Mouse (Mus musculus) heart, embryonic 14.5 days (tissue): Measurements from ENCODE around the gene Dennd4a. TPM values are rescaled to one million over a fixed set of nuclear protein-coding genes. Genes with fewer than 3 reads are reported as not detected.

Experiments
- ATAC-seq: fragments of 200-750 bp; cut with Nextera tagmentation; 2 replicates; pipeline ENCODE4 v1.8.0; 2017; ENCODE audit warnings: low read depth, moderate TSS enrichment; ENCODE audit not compliant: insufficient number of reproducible peaks, insufficient read depth, low FRiP score
- H3K27ac ChIP-seq, 2 experiments: fragments of 200-500 bp in 1 of 2; fragments of 300-500 bp in 1 of 2; sonication (generic) in 1 of 2; replicated peaks in 1 of 2; 2 replicates each; pipeline ENCODE4 v1.5.1; 2012 to 2014; ENCODE audit warnings: low read depth in 2 of 2, low read length in 2 of 2, control low read depth in 1 of 2, mild to moderate bottlenecking in 1 of 2, mixed read lengths in 1 of 2; ENCODE audit not compliant: control insufficient read depth in 1 of 2, insufficient read depth in 1 of 2
- H3K27me3 ChIP-seq: fragments of 300-500 bp; sonication (generic); 2 replicates; pipeline ENCODE4 v1.6.1; 2014; ENCODE audit warnings: mild to moderate bottlenecking, low read length, control low read depth; ENCODE audit not compliant: control insufficient read depth, insufficient read depth
- H3K36me3 ChIP-seq: fragments of 300-500 bp; sonication (generic); 2 replicates; pipeline ENCODE4 v1.6.1; 2014; ENCODE audit warnings: mild to moderate bottlenecking, control low read depth, low read length, mixed read lengths; ENCODE audit not compliant: control insufficient read depth, insufficient read depth
- H3K4me1 ChIP-seq, 2 experiments: fragments of 200-500 bp in 1 of 2; fragments of 300-500 bp in 1 of 2; sonication (generic) in 1 of 2; 2 replicates each; pipeline ENCODE4 v1.6.1; 2012 to 2014; ENCODE audit warnings: low read length in 2 of 2, control low read depth in 1 of 2, mixed read lengths in 1 of 2; ENCODE audit not compliant: control insufficient read depth in 2 of 2, insufficient read depth in 2 of 2
- H3K4me2 ChIP-seq: fragments of 300-500 bp; sonication (generic); 2 replicates; pipeline ENCODE4 v1.6.1; 2014; ENCODE audit warnings: mild to moderate bottlenecking, low read length
- H3K4me3 ChIP-seq, 2 experiments: fragments of 200-500 bp in 1 of 2; fragments of 300-500 bp in 1 of 2; sonication (generic) in 1 of 2; 2 replicates each; pipeline ENCODE4 v1.5.1; 2012 to 2014; ENCODE audit warnings: low read length in 2 of 2, mild to moderate bottlenecking in 2 of 2, control low read depth in 1 of 2, low read depth in 1 of 2, moderate library complexity in 1 of 2; ENCODE audit not compliant: control insufficient read depth in 1 of 2, insufficient read depth in 1 of 2
- H3K9ac ChIP-seq: fragments of 300-500 bp; sonication (generic); 2 replicates; pipeline ENCODE4 v1.6.1; 2014; ENCODE audit warnings: mild to moderate bottlenecking, low read length
- H3K9me3 ChIP-seq: fragments of 300-500 bp; sonication (generic); 2 replicates; pipeline ENCODE4 v1.6.1; 2016; ENCODE audit warnings: low read length, control low read depth; ENCODE audit not compliant: control insufficient read depth
- WGBS: fragments of 180-500 bp; shearing (Covaris S2); extraction: QIAGEN DNeasy Blood & Tissue Kit; methylation state at CpG from one replicate; pipeline ENCODE4 v1.1.7; 2014; 5-methylcytosine and 5-hydroxymethylcytosine counted together
- polyA plus RNA-seq: library from polyadenylated mRNA; unstranded; fragments of >200 nt; fragmentation: Nextera tagmentation; extraction: Ambion mirVana; gene quantifications from 2 replicates; pipeline ENCODE4 v1.2.1, GENCODE M21; 2014

Gene Dennd4a
- polyA plus RNA-seq = 6.0 and 7.0 TPM in 2 replicates

DNA sequence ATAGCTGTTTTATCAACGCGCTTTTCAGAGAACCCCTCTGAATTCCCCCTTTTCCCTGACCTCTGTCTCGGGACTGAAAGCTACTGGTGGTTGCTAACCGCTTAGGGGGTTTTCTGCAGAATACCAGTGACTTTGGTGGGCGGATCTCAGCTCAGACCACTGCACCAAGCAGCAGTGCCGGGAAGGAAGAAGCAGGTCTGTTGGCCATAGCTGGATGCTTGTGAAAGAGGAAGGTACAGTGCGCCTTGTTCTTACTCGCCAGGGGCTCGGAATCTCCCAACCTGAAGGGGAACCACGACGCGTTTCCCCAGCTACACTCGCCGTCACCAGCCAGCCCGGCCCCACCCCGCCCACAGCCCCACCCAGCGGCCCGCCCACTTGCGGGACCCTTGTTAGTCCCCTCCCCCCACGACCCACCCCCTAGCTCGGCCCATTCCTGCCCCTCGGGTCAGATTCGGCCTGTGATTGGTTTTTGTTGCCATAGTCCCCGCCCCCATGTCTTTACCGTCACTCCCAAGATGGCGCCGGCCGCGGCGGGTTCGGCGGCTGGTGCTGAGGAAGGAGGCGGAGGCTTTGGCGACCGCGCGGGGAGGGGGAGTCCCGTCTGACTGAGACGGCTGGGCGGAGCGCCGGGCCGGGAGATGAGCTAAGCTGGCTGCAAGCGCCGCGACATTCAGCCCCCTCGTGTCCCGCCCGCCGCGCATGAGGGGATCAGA lies at the start of gene Dennd4a:
Dennd4a (plus strand) TSS at position 519 of the 716 bp plus-strand sequence.
- ATAC-seq = peak; percentile 98
- peak within 1 kb of the TSS; percentile 74 for H3K4me2 ChIP-seq
- H3K4me3 ChIP-seq = peak within 1 kb of the TSS; percentile 74 to 90
- H3K27me3 ChIP-seq = no peaks in the 10 kb centered on the region
- H3K9me3 ChIP-seq = no peaks in the 10 kb centered on the region
- peak within 1 kb of the TSS; percentile 74 for H3K9ac ChIP-seq
- H3K36me3 ChIP-seq = no peaks in the 10 kb centered on the region
- H3K4me1 ChIP-seq = 0 out of 4 replicates have a peak, but pooled peaks cover 0 to 5% of the 10 kb centered on the region in 2 experiments
- WGBS = under 1% methylated on average over 49 of the region's 51 CpGs
- H3K27ac ChIP-seq = peak within 1 kb of the TSS; percentile 70 to 82

GRCm38 (mm10) chr9:64764824-64765223 lies 46.3 kb upstream of the Dennd4a start:
- no peak overlapping the region for H3K4me2 ChIP-seq
- H3K27ac ChIP-seq = no peak overlapping the region
- no peaks in the 10 kb centered on the region for H3K27me3 ChIP-seq
- no peaks in the 10 kb centered on the region for H3K36me3 ChIP-seq
- WGBS = 43% methylated on average over 2 of the region's 2 CpGs
- H3K4me3 ChIP-seq = no peak overlapping the region
- no peak overlapping the region for H3K9ac ChIP-seq
- H3K4me1 ChIP-seq = no peaks in the 10 kb centered on the region
- no peak for ATAC-seq
- no peaks in the 10 kb centered on the region for H3K9me3 ChIP-seq

GRCm38 (mm10) chr9:64766136-64766535 lies 45.0 kb upstream of the Dennd4a start:
- Histone ChIP-seq H3K27me3 (no peaks in the 10 kb centered on the region), H3K9ac (no peak overlapping the region), H3K27ac (no peak overlapping the region), H3K4me2 (no peak overlapping the region), H3K4me1 (peaks cover under 1 to 3% of the 10 kb centered on the region in 2 experiments; a peak in 2 of 4 replicates), H3K36me3 (no peaks in the 10 kb centered on the region), H3K9me3 (no peaks in the 10 kb centered on the region), H3K4me3 (no peak overlapping the region)
- no peak for ATAC-seq
- 91% methylated on average over 3 of the region's 3 CpGs for WGBS

DNA sequence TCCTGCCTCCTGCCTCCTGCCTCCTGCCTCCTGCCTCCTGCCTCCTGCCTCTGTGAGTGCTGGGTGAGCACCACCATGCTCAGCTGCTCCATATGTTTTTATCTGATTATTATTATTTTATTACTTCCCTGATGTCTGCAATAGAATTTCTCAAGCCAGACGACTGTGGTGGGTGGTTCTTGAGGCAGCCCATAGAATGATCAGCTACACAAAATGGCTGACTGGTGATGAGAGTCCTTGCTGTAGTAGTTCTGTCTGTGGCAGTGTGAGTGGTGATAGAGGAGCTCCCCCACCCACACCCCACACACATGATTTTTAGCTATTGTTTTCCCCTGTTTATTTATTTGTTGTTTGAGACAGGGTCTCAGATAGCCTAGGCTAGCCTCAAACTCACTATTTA lies 43.3 kb upstream of the Dennd4a start:
- Histone ChIP-seq H3K27ac (no peak overlapping the region), H3K4me2 (no peak overlapping the region), H3K4me3 (no peak overlapping the region), H3K27me3 (no peaks in the 10 kb centered on the region), H3K9me3 (no peaks in the 10 kb centered on the region), H3K4me1 (peaks cover 5 to 7% of the 10 kb centered on the region in 2 experiments; a peak in 3 of 4 replicates), H3K36me3 (no peaks in the 10 kb centered on the region), H3K9ac (no peak overlapping the region)
- 47% methylated on average over 1 of the region's 1 CpGs for WGBS
- ATAC-seq = no peak

DNA sequence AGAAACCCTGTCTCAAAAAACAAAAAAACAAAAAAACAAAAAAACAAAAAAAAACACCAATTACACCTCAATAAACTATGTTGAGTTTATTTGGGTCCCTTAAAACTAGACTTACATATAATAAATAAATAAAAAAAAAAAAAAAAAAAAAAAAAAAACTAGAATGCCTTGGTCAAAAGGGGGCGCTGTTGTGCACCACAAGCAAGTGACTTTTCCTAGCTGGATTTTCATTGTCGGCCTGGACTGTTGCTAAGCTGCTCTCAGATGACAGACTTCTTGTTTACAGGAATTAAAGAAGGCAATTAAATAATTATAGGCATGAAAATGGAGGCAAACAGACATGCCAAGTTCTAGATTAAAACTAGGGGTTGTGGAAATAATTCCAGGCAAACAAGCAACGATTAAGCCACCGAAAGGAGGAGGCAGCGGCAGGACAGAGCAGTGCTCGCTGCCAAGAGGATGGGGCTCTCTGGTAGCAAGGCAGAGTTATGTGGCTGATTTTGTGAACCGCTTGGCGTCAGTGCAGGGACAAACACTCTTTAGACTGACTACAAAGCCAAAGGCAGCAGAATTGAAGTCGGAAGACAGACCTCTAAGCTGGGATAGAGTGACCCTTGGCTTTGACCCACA lies 42.0 kb upstream of the Dennd4a start:
- no peaks in the 10 kb centered on the region for H3K27me3 ChIP-seq
- no peak overlapping the region for H3K4me3 ChIP-seq
- H3K27ac ChIP-seq = no peak overlapping the region
- no peak overlapping the region for H3K4me2 ChIP-seq
- no peaks in the 10 kb centered on the region for H3K36me3 ChIP-seq
- WGBS = 45% methylated on average over 9 of the region's 9 CpGs
- H3K9ac ChIP-seq = no peak overlapping the region
- peaks cover 8 to 19% of the 10 kb centered on the region in 2 experiments; a peak in 3 of 4 replicates for H3K4me1 ChIP-seq
- ATAC-seq = no peak
- H3K9me3 ChIP-seq = no peaks in the 10 kb centered on the region

- no peak overlapping the region for H3K27ac ChIP-seq
- H3K4me1 ChIP-seq = peaks cover 13 to 26% of the 10 kb centered on the region in 2 experiments; a peak in 3 of 4 replicates
- WGBS = 94% methylated on average over 6 of the region's 6 CpGs
These were observed 41.2 kb upstream of the Dennd4a start for GRCm38 (mm10) chr9:64769911-64770310.

DNA sequence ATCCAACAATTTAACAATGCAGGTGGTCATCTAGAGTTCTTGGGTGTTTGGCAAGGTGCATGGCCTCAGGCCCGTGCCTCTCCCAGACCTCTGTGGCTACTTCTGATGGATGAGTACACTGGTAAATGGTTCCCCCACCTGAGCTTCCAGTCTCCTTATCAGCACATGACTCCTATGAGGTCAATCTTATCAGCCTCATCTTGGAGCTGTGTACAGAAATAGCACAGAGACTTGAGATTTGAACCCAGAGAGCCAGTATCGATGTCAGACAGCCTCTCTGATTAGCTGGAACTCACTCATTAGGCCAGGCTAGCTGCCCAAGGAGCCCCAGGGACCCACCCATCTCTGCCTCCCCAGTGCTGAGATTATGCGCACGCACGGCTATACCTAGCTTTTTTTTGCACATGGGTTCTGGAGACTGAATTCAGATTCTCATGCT lies 40.7 kb upstream of the Dennd4a start:
- no peaks in the 10 kb centered on the region for H3K9me3 ChIP-seq
- ATAC-seq = no peak
- H3K4me1 ChIP-seq = peaks cover 15 to 27% of the 10 kb centered on the region in 2 experiments; a peak in 3 of 4 replicates
- H3K27me3 ChIP-seq = no peaks in the 10 kb centered on the region
- H3K36me3 ChIP-seq = no peaks in the 10 kb centered on the region
- H3K4me2 ChIP-seq = no peak overlapping the region
- H3K9ac ChIP-seq = no peak overlapping the region
- no peak overlapping the region for H3K27ac ChIP-seq
- no peak overlapping the region for H3K4me3 ChIP-seq
- 69% methylated on average over 5 of the region's 5 CpGs for WGBS

More at GRCm38 (mm10) chr9:64769911-64770310, 41.2 kb upstream of the Dennd4a start:
- no peaks in the 10 kb centered on the region for H3K36me3 ChIP-seq
- ATAC-seq = no peak
- no peaks in the 10 kb centered on the region for H3K9me3 ChIP-seq
- H3K9ac ChIP-seq = no peak overlapping the region
- H3K4me3 ChIP-seq = no peak overlapping the region
- H3K4me2 ChIP-seq = no peak overlapping the region
- no peaks in the 10 kb centered on the region for H3K27me3 ChIP-seq
